Mouse (Mus musculus) liver, embryonic 12.5 days (tissue): ENCODE measurements around the gene Cd300lg. TPM values are rescaled to one million over a fixed set of nuclear protein-coding genes. Genes with fewer than 3 reads are reported as not detected.

Experiments
- ATAC-seq: fragments of 200-750 bp; cut with Nextera tagmentation; 2 replicates; pipeline ENCODE4 v1.8.0; 2017; ENCODE audit warnings: moderate number of reproducible peaks, mild to moderate bottlenecking, moderate library complexity
- H3K27ac ChIP-seq: fragments of 300-500 bp; sonication (generic); 2 replicates; pipeline ENCODE4 v1.5.1; 2016; ENCODE audit warnings: mild to moderate bottlenecking
- H3K27me3 ChIP-seq: fragments of 300-500 bp; sonication (generic); replicated peaks from 2 replicates; pipeline ENCODE4 v1.6.1; 2016; ENCODE audit warnings: mild to moderate bottlenecking, moderate library complexity
- H3K36me3 ChIP-seq: fragments of 300-500 bp; sonication (generic); 2 replicates; pipeline ENCODE4 v1.6.1; 2016; ENCODE audit warnings: mild to moderate bottlenecking, moderate library complexity
- H3K4me1 ChIP-seq: fragments of 300-500 bp; sonication (generic); 2 replicates; pipeline ENCODE4 v1.6.1; 2016
- H3K4me2 ChIP-seq: fragments of 300-500 bp; sonication (generic); 2 replicates; pipeline ENCODE4 v1.6.1; 2016; ENCODE audit warnings: mild to moderate bottlenecking, moderate library complexity
- H3K4me3 ChIP-seq: fragments of 300-500 bp; sonication (generic); 2 replicates; pipeline ENCODE4 v1.5.1; 2016; ENCODE audit warnings: mild to moderate bottlenecking, moderate library complexity
- H3K9ac ChIP-seq: fragments of 300-500 bp; sonication (generic); 2 replicates; pipeline ENCODE4 v1.6.1; 2016; ENCODE audit warnings: mild to moderate bottlenecking, moderate library complexity
- H3K9me3 ChIP-seq: fragments of 300-500 bp; sonication (generic); replicated peaks from 2 replicates; pipeline ENCODE4 v1.6.1; 2016; ENCODE audit warnings: mild to moderate bottlenecking, moderate library complexity
- WGBS: fragments of 180-500 bp; shearing (Covaris S2); methylation state at CpG from one replicate; pipeline ENCODE4 v1.1.7; 2016; ENCODE audit not compliant: insufficient replicate concordance; 5-methylcytosine and 5-hydroxymethylcytosine counted together
- polyA plus RNA-seq: library from polyadenylated mRNA; unstranded; fragments of >200 nt; fragmentation: Nextera tagmentation; extraction: Ambion mirVana; gene quantifications from 2 replicates; pipeline ENCODE4 v1.2.1, GENCODE M21; 2016

Gene Cd300lg
- polyA plus RNA-seq, 1 experiment from 2014 or later = 0.51 TPM

DNA sequence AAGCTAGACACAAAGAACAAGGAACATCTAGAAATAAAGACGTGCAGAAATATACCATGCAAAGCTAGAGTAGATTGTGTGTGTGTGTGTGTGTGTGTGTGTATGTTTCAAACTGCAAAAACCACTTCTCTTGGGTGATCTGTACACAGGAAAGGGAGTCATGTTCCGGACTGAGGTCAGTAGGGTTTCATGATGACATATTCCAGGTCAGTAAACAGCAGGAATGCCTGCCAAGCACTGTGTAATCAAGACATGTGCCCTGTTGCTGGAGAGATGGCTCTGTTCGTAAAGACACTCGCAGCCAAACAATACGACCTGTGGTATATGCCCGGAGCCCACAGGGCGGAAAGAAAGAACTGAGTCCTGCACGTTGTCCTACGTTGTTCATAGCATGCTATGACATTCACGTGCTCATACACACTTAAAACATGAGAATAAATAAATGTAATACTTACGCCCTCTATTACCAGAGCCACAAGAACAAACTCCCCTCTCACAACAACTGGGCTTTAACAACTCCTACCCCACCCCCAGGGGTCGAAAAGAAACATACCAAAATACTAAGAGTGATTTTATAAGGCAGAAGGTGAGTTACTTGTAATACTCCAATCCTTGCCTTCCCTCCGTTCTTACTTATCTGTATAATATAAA, 1.7 kb upstream of the Cd300lg start:
- H3K27ac ChIP-seq = no peak overlapping the region
- WGBS = 70% methylated on average over 13 of the region's 13 CpGs
- 0 out of 2 replicates have a peak, but pooled peaks cover 3% of the 10 kb centered on the region for H3K9me3 ChIP-seq
- H3K36me3 ChIP-seq = no peaks in the 10 kb centered on the region
- H3K9ac ChIP-seq = no peak overlapping the region
- 0 out of 2 replicates have a peak, but pooled peaks cover 4% of the 10 kb centered on the region for H3K4me1 ChIP-seq
- H3K4me3 ChIP-seq = no peak overlapping the region
- H3K27me3 ChIP-seq = peaks cover 15% of the 10 kb centered on the region
- no peak for ATAC-seq
- H3K4me2 ChIP-seq = no peak overlapping the region

DNA sequence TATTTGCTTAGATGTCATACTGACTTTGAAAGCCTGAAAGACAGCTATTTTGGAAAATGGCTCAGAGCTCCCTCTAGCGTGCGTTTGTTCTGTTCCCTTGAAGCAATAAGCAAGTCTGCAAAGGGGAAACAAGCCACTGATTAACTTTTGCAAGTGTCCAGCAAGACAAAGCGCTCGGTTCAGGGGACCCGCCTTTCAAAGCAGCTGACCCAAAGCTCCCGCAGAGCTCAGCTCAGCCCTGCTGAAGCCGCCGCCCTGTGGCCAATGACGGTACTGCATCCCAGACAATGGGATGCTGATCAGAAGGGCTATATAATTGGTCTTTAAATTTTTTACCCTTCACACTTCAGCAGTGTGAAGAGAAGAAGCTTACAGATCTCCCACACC, 1.2 kb upstream of the Cd300lg start:
- 1% methylated on average over 9 of the region's 9 CpGs for WGBS
- 0 out of 2 replicates have a peak, but pooled peaks cover 3% of the 10 kb centered on the region for H3K9me3 ChIP-seq
- no peak overlapping the region for H3K27ac ChIP-seq
- H3K4me2 ChIP-seq = no peak overlapping the region
- H3K4me1 ChIP-seq = 0 out of 2 replicates have a peak, but pooled peaks cover 4% of the 10 kb centered on the region
- ATAC-seq = peak; percentile 46; the same call in 1 of the 2 replicates
- no peak overlapping the region for H3K9ac ChIP-seq
- H3K27me3 ChIP-seq = peaks cover 17% of the 10 kb centered on the region
- no peak overlapping the region for H3K4me3 ChIP-seq
- H3K36me3 ChIP-seq = no peaks in the 10 kb centered on the region

- Histone ChIP-seq H3K9ac (no peak overlapping the region), H3K4me2 (no peak overlapping the region), H3K27me3 (peaks cover 17% of the 10 kb centered on the region), H3K27ac (no peak overlapping the region), H3K36me3 (no peaks in the 10 kb centered on the region), H3K4me3 (no peak overlapping the region), H3K4me1 (0 out of 2 replicates have a peak, but pooled peaks cover 4% of the 10 kb centered on the region), H3K9me3 (peaks cover 5% of the 10 kb centered on the region; the same call in 1 of the 2 replicates)
- 61% methylated on average over 4 of the region's 4 CpGs for WGBS
- no peak for ATAC-seq
Measured at GRCm38 (mm10) chr11:102040646-102041045, 663 bp upstream of the Cd300lg start.

- H3K9ac ChIP-seq = no peak overlapping the region
- no peak overlapping the region for H3K4me2 ChIP-seq
- peaks cover 11% of the 10 kb centered on the region; the same call in 1 of the 2 replicates for H3K9me3 ChIP-seq
- no peak overlapping the region for H3K4me3 ChIP-seq
- 76% methylated on average over 13 of the region's 14 CpGs for WGBS
- peaks cover 21% of the 10 kb centered on the region for H3K27me3 ChIP-seq
- H3K4me1 ChIP-seq = 0 out of 2 replicates have a peak, but pooled peaks cover 4% of the 10 kb centered on the region
- H3K27ac ChIP-seq = no peak overlapping the region
- no peaks in the 10 kb centered on the region for H3K36me3 ChIP-seq
- ATAC-seq = no peak
Measured at GRCm38 (mm10) chr11:102042971-102043370, 1.7 kb downstream of the Cd300lg start.

DNA sequence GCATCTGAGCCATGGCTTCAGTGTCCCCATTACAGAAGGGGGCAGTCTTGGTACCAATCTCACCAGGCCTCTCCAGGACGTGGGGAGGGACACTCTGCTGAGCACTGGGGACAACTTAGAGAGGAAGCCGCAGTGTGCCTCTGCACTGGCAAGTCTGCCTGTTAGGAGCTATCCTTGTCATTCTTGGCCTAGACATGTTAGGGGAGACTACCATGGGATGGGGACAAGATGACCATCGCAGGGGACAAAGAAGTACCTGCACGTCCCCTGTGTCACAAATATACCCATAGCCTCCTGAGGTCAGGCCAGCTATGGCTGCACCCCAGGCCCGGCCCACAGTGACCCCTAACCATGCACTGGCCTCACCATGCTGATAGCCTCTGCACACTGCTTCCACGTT, 2.1 kb downstream of the Cd300lg start:
- Histone ChIP-seq H3K27ac (no peak overlapping the region), H3K4me3 (no peak overlapping the region), H3K36me3 (no peaks in the 10 kb centered on the region), H3K27me3 (peaks cover 17% of the 10 kb centered on the region), H3K4me2 (no peak overlapping the region), H3K4me1 (0 out of 2 replicates have a peak, but pooled peaks cover 4% of the 10 kb centered on the region), H3K9ac (no peak overlapping the region), H3K9me3 (peaks cover 11% of the 10 kb centered on the region; the same call in 1 of the 2 replicates)
- ATAC-seq = no peak
- 72% methylated on average over 6 of the region's 6 CpGs for WGBS

DNA sequence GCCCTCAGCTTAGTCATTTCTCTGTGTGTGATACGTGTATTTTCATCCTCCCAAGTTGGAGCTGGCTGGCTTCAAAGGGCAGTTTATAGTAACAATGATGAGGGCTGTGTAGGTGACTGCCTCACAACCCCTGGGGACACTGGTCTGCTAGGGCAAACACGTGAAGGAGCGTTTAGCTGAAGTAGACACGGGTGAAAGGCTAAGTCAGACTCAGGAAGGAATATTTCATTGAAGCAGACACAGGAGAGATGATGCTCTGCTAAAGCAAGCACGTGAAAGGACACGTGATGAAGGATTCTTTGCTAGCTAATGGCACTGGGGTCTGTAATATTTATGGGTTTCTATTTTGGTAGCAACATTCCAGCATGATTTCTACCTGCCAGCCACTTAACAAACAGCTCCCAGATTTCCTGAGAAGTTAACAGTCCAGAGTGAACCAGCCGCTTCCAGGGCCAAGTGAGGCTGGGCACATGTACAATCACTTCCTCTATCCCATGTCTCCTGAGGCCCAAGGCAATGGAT, 3.4 kb downstream of the Cd300lg start:
- H3K9ac ChIP-seq = no peak overlapping the region
- 0 out of 2 replicates have a peak, but pooled peaks cover 4% of the 10 kb centered on the region for H3K4me1 ChIP-seq
- no peak overlapping the region for H3K27ac ChIP-seq
- no peaks in the 10 kb centered on the region for H3K36me3 ChIP-seq
- 68% methylated on average over 7 of the region's 7 CpGs for WGBS
- no peak for ATAC-seq
- 0 out of 2 replicates have a peak, but pooled peaks cover 14% of the 10 kb centered on the region for H3K27me3 ChIP-seq
- H3K9me3 ChIP-seq = peaks cover 11% of the 10 kb centered on the region; the same call in 1 of the 2 replicates
- H3K4me3 ChIP-seq = no peak overlapping the region
- no peak overlapping the region for H3K4me2 ChIP-seq

DNA sequence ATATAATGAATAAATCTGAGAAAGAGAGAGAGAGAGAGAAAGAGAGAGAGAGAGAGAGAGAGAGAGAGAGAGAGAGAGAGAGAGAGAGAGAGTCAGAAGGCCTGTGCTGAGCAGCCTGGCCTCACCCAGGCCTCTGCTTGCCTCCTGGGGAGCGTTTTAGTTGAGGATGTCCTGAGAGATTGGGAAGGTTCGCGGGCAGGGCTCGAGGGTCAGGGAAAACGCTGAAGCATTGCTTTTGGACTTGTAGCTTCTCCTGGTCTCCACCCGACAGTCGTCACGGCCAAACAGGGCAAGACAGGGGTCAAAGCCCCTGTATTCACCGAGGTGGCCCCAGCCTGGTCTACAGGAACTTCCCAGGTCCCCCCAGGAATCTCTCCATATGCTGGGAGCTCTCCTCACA, 5.3 kb downstream of the Cd300lg start:
- H3K27me3 ChIP-seq = 0 out of 2 replicates have a peak, but pooled peaks cover 18% of the 10 kb centered on the region
- H3K4me3 ChIP-seq = no peak overlapping the region
- H3K27ac ChIP-seq = no peak overlapping the region
- H3K9ac ChIP-seq = no peak overlapping the region
- no peak for ATAC-seq
- H3K36me3 ChIP-seq = no peaks in the 10 kb centered on the region
- H3K4me1 ChIP-seq = no peaks in the 10 kb centered on the region
- peaks cover 8% of the 10 kb centered on the region; the same call in 1 of the 2 replicates for H3K9me3 ChIP-seq
- 67% methylated on average over 9 of the region's 9 CpGs for WGBS
- H3K4me2 ChIP-seq = no peak overlapping the region

- no peak overlapping the region; the same call in 1 of the 2 replicates for H3K4me2 ChIP-seq
- 0 out of 2 replicates have a peak overlapping the region, but pooled peaks have one; percentile 34 for H3K27ac ChIP-seq
- peaks cover 42% of the 10 kb centered on the region for H3K27me3 ChIP-seq
- H3K36me3 ChIP-seq = no peaks in the 10 kb centered on the region
- no peak overlapping the region for H3K4me3 ChIP-seq
- H3K9me3 ChIP-seq = peaks cover 8% of the 10 kb centered on the region; the same call in 1 of the 2 replicates
- 45% methylated on average over 14 of the region's 14 CpGs for WGBS
- no peaks in the 10 kb centered on the region for H3K4me1 ChIP-seq
- no peak overlapping the region for H3K9ac ChIP-seq
- no peak for ATAC-seq
Measured at GRCm38 (mm10) chr11:102049875-102050482, 8.7 kb downstream of the Cd300lg start.

DNA sequence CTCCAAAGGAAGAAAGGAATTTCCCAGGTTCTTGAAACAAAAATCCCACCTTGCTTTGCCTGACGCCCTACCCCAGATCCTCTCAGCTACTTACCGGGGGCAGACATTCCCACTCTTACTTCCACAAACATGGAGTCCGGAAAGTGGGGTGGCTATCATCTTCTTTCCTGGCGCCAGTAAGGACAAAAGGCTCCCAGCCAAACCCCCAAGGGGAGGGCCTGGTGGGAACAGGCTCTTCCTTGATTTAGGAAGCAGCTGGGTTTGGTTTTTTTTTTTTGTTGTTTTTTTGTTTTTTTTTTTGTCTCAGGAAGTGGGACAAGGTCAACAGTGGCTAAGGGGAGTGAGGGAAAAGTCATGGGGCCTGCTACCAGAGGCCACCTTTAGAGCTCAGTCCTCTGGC, 10.2 kb downstream of the Cd300lg start:
- 0 out of 2 replicates have a peak overlapping the region, but pooled peaks have one; percentile 30 for H3K27ac ChIP-seq
- H3K4me3 ChIP-seq = no peak overlapping the region
- no peaks in the 10 kb centered on the region for H3K36me3 ChIP-seq
- H3K4me2 ChIP-seq = no peak overlapping the region
- H3K27me3 ChIP-seq = peaks cover 51% of the 10 kb centered on the region
- H3K9me3 ChIP-seq = no peaks in the 10 kb centered on the region
- ATAC-seq = no peak
- H3K9ac ChIP-seq = no peak overlapping the region
- no peaks in the 10 kb centered on the region for H3K4me1 ChIP-seq
- 55% methylated on average over 4 of the region's 4 CpGs for WGBS

DNA sequence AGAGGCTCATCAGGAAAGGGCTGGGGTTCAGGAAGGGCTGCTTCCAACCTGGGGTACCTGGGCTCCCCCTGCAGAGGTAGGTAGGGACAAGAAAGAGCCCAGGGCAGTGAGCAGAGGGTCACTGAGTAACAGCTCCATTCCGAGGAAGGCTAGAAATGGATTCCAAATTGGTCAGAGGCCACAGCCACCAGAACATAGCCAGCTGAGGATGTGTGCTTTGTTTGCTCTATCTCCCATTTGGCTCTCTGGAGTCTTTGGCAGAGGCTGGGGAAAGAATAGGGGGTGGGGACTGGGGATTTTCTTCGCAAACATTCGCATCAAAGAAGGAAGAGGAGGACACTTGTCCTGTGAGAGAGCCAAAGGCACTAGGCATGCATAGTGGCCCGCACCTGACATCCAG, 10.6 kb downstream of the Cd300lg start:
- Histone ChIP-seq H3K4me1 (no peaks in the 10 kb centered on the region), H3K36me3 (no peaks in the 10 kb centered on the region), H3K9ac (no peak overlapping the region), H3K4me3 (no peak overlapping the region), H3K9me3 (no peaks in the 10 kb centered on the region), H3K4me2 (no peak overlapping the region), H3K27me3 (peaks cover 53% of the 10 kb centered on the region), H3K27ac (0 out of 2 replicates have a peak overlapping the region, but pooled peaks have one; percentile 30)
- ATAC-seq = no peak
- WGBS = 48% methylated on average over 4 of the region's 4 CpGs

GRCm38 (mm10) chr11:102052697-102053096, 11.4 kb downstream of the Cd300lg start:
- no peak overlapping the region for H3K4me3 ChIP-seq
- no peaks in the 10 kb centered on the region for H3K9me3 ChIP-seq
- peaks cover 55% of the 10 kb centered on the region for H3K27me3 ChIP-seq
- no peak overlapping the region for H3K9ac ChIP-seq
- H3K4me1 ChIP-seq = no peaks in the 10 kb centered on the region
- no peak overlapping the region for H3K27ac ChIP-seq
- no peaks in the 10 kb centered on the region for H3K36me3 ChIP-seq
- WGBS = 73% methylated on average over 12 of the region's 12 CpGs
- no peak for ATAC-seq
- H3K4me2 ChIP-seq = no peak overlapping the region

- Histone ChIP-seq H3K9ac (no peak overlapping the region), H3K27ac (no peak overlapping the region), H3K27me3 (peaks cover 60% of the 10 kb centered on the region), H3K4me1 (no peaks in the 10 kb centered on the region), H3K4me3 (no peak overlapping the region), H3K9me3 (no peaks in the 10 kb centered on the region), H3K36me3 (no peaks in the 10 kb centered on the region), H3K4me2 (no peak overlapping the region)
- no peak for ATAC-seq
- 62% methylated on average over 7 of the region's 7 CpGs for WGBS
Measured at GRCm38 (mm10) chr11:102053183-102053582, 11.9 kb downstream of the Cd300lg start.
